ENCODE assay signal across 8 mouse cellular contexts in the genomic region with DNA sequence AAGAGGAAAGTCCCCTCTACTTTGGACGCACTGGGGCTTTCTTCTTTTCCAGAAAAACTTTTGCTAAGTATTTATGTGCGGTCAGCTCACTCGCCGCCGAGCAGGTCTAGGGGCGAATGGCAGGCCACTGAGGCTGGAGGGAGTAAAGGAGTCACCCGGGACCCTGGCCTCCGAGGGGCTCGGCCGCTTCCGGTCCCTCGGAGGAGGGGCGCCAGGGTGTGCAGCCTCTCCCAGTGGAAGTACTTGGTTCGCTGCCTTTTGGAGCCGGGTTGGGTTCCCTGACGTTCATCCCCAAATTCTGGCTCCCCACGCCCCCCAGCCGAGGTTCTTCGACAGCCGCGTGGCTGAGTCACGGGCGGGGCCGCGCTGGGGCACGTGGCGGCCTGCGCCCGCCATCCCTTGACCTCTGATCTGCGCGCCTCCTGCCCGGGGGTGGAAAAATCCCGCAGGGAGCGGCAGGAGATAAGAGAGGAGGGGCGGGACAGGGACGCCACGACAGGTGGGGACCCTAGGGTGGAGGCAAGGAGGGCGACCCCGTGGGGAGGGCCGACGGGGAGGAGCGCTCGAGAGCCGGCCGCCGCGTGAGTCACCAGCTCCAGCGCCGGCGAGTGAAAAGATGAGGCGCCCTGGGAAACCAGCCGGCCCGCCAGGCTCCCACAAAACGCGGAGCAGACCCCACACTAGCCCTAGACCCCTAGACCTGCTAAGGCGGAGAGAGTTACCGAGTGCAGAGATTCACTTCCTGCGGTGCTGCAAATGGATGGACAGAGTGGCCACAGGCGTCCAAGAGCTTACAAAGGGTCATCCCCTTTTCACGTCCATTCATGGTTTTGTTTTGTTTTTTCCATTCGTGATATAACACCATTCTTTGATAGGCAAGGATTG. TPM values are rescaled to one million over a fixed set of nuclear protein-coding genes. Genes with fewer than 3 reads are reported as not detected.
A peak's percentile ranks its signal among the peaks of the same experiment; 100 is the strongest.
DNase-seq lines count a peak whose midpoint lies in the region; ATAC-seq and TF ChIP-seq lines count a peak whose summit lies in the region.

No protein-coding gene starts in this region.

- no peaks in the 10 kb centered on the region for H3K9me3 ChIP-seq in embryonic facial prominence, embryonic 14.5 days (ENCODE audit: control insufficient read depth, low read length)
- H3K9me3 ChIP-seq in heart, embryonic 15.5 days (replicated peaks), result no peaks in the 10 kb centered on the region
- no peaks in the 10 kb centered on the region for H3K9me3 ChIP-seq in stomach, postnatal 0 days (ENCODE audit: control insufficient read depth, low read length)

- DNase-seq in 3134 (ENCODE audit: extremely low read depth, insufficient read length, low spot score) (peak; percentile 87), WW6 (ENCODE audit: low read depth, low spot score) (peak; percentile 57)
- peak; percentile 83 for DNase-seq in embryonic facial prominence, embryonic 14.5 days (ENCODE audit: low spot score)
- peak; percentile 67 for DNase-seq in kidney, postnatal 14 days
- peak; percentile 79 for DNase-seq in stomach, postnatal 0 days (ENCODE audit: low spot score)
- DNase-seq in right cerebral cortex, adult 2 months (ENCODE audit: low spot score in 2 of 2), result no peak

- H3K4me1 ChIP-seq in embryonic facial prominence, embryonic 14.5 days (ENCODE audit: control insufficient read depth, insufficient read depth, low read length), result peaks cover 39% of the 10 kb centered on the region
- peaks cover 66% of the 10 kb centered on the region for H3K4me1 ChIP-seq in heart, embryonic 15.5 days (replicated peaks)
- H3K4me1 ChIP-seq in stomach, postnatal 0 days (replicated peaks; ENCODE audit: control insufficient read depth, insufficient read depth), result peaks cover 5% of the 10 kb centered on the region; the same call in 1 of the 2 replicates

- H3K4me2 ChIP-seq in embryonic facial prominence, embryonic 14.5 days (ENCODE audit: low read depth, low read length), result peak overlapping the region; percentile 98
- H3K4me2 ChIP-seq in heart, embryonic 15.5 days, result peak overlapping the region; percentile 93
- peak overlapping the region; percentile 90 for H3K4me2 ChIP-seq in stomach, postnatal 0 days (replicated peaks; ENCODE audit: low read depth)

- no peaks in the 10 kb centered on the region for H3K27me3 ChIP-seq in embryonic facial prominence, embryonic 14.5 days (replicated peaks; ENCODE audit: control insufficient read depth, insufficient read depth, low read length)
- H3K27me3 ChIP-seq in heart, embryonic 15.5 days, result no peaks in the 10 kb centered on the region
- H3K27me3 ChIP-seq in stomach, postnatal 0 days (ENCODE audit: control insufficient read depth, insufficient read depth, low read length), result no peaks in the 10 kb centered on the region

- peak overlapping the region; percentile 64 for H3K4me3 ChIP-seq in embryonic facial prominence, embryonic 14.5 days (ENCODE audit: low read depth, low read length)
- H3K4me3 ChIP-seq in heart, embryonic 15.5 days, result peak overlapping the region; percentile 98
- H3K4me3 ChIP-seq in stomach, postnatal 0 days (ENCODE audit: low read depth, low read length), result peak overlapping the region; percentile 100

- peak overlapping the region; percentile 92 for H3K9ac ChIP-seq in embryonic facial prominence, embryonic 14.5 days (ENCODE audit: low read depth, low read length)
- peak overlapping the region; percentile 100 for H3K9ac ChIP-seq in heart, embryonic 15.5 days
- peak overlapping the region; percentile 67 for H3K9ac ChIP-seq in stomach, postnatal 0 days (ENCODE audit: low read length)

- WGBS in embryonic facial prominence, embryonic 14.5 days, result under 1% methylated on average over 57 of the region's 61 CpGs
- WGBS in heart, embryonic 15.5 days, result under 1% methylated on average over 59 of the region's 61 CpGs
- under 1% methylated on average over 60 of the region's 61 CpGs for WGBS in stomach, postnatal 0 days

- peaks cover 31% of the 10 kb centered on the region for H3K36me3 ChIP-seq in embryonic facial prominence, embryonic 14.5 days (ENCODE audit: control insufficient read depth, insufficient read depth, low read length)
- peaks cover 27% of the 10 kb centered on the region for H3K36me3 ChIP-seq in heart, embryonic 15.5 days
- peaks cover 3% of the 10 kb centered on the region; the same call in 1 of the 2 replicates for H3K36me3 ChIP-seq in stomach, postnatal 0 days (ENCODE audit: control insufficient read depth, insufficient read depth, low read length)

- ATAC-seq in embryonic facial prominence, embryonic 14.5 days (ENCODE audit: low read depth), result peak; percentile 47
- ATAC-seq in heart, embryonic 15.5 days (replicated peaks; ENCODE audit: insufficient number of reproducible peaks, insufficient read depth, low FRiP score, low read depth), result peak; percentile 5; the same call in 1 of the 2 replicates
- ATAC-seq in megakaryocyte progenitor cell, adult 5-6 weeks (replicated peaks; ENCODE audit: poor library complexity), result 0 out of 2 replicates have a peak, but pooled peaks have one; percentile 6
- peak; percentile 17 for ATAC-seq in stomach, postnatal 0 days (ENCODE audit: low FRiP score, low TSS enrichment)

- no peak for TF ChIP-seq EP300 in stomach, postnatal 0 days (optimal IDR thresholded peaks at IDR 0.05)

- 0 out of 2 replicates have a peak, but pooled peaks have one; percentile 4 for TF ChIP-seq CTCF in stomach, postnatal 0 days (IDR thresholded peaks at IDR 0.05; ENCODE audit: low read depth)

- H3K27ac ChIP-seq in embryonic facial prominence, embryonic 14.5 days (replicated peaks; ENCODE audit: low read depth, low read length), result peak overlapping the region; percentile 90
- H3K27ac ChIP-seq in heart, embryonic 15.5 days, result peak overlapping the region; percentile 99
- peak overlapping the region; percentile 100 for H3K27ac ChIP-seq in stomach, postnatal 0 days (replicated peaks)

RNA-seq across cellular contexts. Expression of gene Eno3, which starts 1.2 kb away (rescaled TPM):
- 165 and 289 TPM in 2 replicates for polyA plus RNA-seq in embryonic facial prominence, embryonic 14.5 days (2014; fragmentation: Nextera tagmentation; extraction: Ambion mirVana)
- polyA plus RNA-seq in heart, embryonic 15.5 days (2015; fragmentation: Nextera tagmentation; extraction: Ambion mirVana), result 389 and 492 TPM in 2 replicates
- total RNA-seq in megakaryocyte progenitor cell, adult 5-6 weeks (2015), result 4.1 and 6.2 TPM in 2 replicates
- 7.2 and 9.5 TPM in 2 replicates for total RNA-seq in megakaryocyte progenitor cell, adult 5-6 weeks (2017)
- polyA plus RNA-seq in stomach, postnatal 0 days (2015; fragmentation: Nextera tagmentation; extraction: Ambion mirVana), result 9.6 and 10.8 TPM in 2 replicates

RNA-seq across cellular contexts. Expression of gene Pfn1, which starts 1.4 kb away (rescaled TPM):
- 1,605 and 1,712 TPM in 2 replicates for polyA plus RNA-seq in embryonic facial prominence, embryonic 14.5 days (2014; fragmentation: Nextera tagmentation; extraction: Ambion mirVana)
- 1,318 and 1,359 TPM in 2 replicates for polyA plus RNA-seq in heart, embryonic 15.5 days (2015; fragmentation: Nextera tagmentation; extraction: Ambion mirVana)
- 1,057 and 1,218 TPM in 2 replicates for total RNA-seq in megakaryocyte progenitor cell, adult 5-6 weeks (2015)
- total RNA-seq in megakaryocyte progenitor cell, adult 5-6 weeks (2017), result 491 and 574 TPM in 2 replicates
- 1,446 and 1,550 TPM in 2 replicates for polyA plus RNA-seq in stomach, postnatal 0 days (2015; fragmentation: Nextera tagmentation; extraction: Ambion mirVana)

RNA-seq across cellular contexts. Expression of gene Slc25a11, which starts 8.5 kb away (rescaled TPM):
- 147 and 165 TPM in 2 replicates for polyA plus RNA-seq in embryonic facial prominence, embryonic 14.5 days (2014; fragmentation: Nextera tagmentation; extraction: Ambion mirVana)
- 279 TPM in 2 replicates for polyA plus RNA-seq in heart, embryonic 15.5 days (2015; fragmentation: Nextera tagmentation; extraction: Ambion mirVana)
- 59.5 and 73.9 TPM in 2 replicates for total RNA-seq in megakaryocyte progenitor cell, adult 5-6 weeks (2015)
- total RNA-seq in megakaryocyte progenitor cell, adult 5-6 weeks (2017), result 46.6 and 52.7 TPM in 2 replicates
- polyA plus RNA-seq in stomach, postnatal 0 days (2015; fragmentation: Nextera tagmentation; extraction: Ambion mirVana), result 120 and 121 TPM in 2 replicates

RNA-seq across cellular contexts. Expression of gene Rnf167, which starts 8.8 kb away (rescaled TPM):
- 100 and 105 TPM in 2 replicates for polyA plus RNA-seq in embryonic facial prominence, embryonic 14.5 days (2014; fragmentation: Nextera tagmentation; extraction: Ambion mirVana)
- 75.1 and 81.2 TPM in 2 replicates for polyA plus RNA-seq in heart, embryonic 15.5 days (2015; fragmentation: Nextera tagmentation; extraction: Ambion mirVana)
- 39.3 and 44.8 TPM in 2 replicates for total RNA-seq in megakaryocyte progenitor cell, adult 5-6 weeks (2015)
- total RNA-seq in megakaryocyte progenitor cell, adult 5-6 weeks (2017), result 30.7 and 37.4 TPM in 2 replicates
- polyA plus RNA-seq in stomach, postnatal 0 days (2015; fragmentation: Nextera tagmentation; extraction: Ambion mirVana), result 62.8 and 70.5 TPM in 2 replicates

RNA-seq across cellular contexts. Expression of gene Spag7, which starts 13.4 kb away (rescaled TPM):
- 88.9 and 97.1 TPM in 2 replicates for polyA plus RNA-seq in embryonic facial prominence, embryonic 14.5 days (2014; fragmentation: Nextera tagmentation; extraction: Ambion mirVana)
- 168 and 186 TPM in 2 replicates for polyA plus RNA-seq in heart, embryonic 15.5 days (2015; fragmentation: Nextera tagmentation; extraction: Ambion mirVana)
- 102 and 109 TPM in 2 replicates for total RNA-seq in megakaryocyte progenitor cell, adult 5-6 weeks (2015)
- total RNA-seq in megakaryocyte progenitor cell, adult 5-6 weeks (2017), result 68.6 and 71.8 TPM in 2 replicates
- 77.7 and 79.4 TPM in 2 replicates for polyA plus RNA-seq in stomach, postnatal 0 days (2015; fragmentation: Nextera tagmentation; extraction: Ambion mirVana)

Comparison
In these comparisons a context has a peak if more than half of its experiments do, and no peak if none do; other contexts are left out.
1. DNase-seq: peak in 3134 (single experiment), WW6 (single experiment), embryonic facial prominence, embryonic 14.5 days (single experiment), kidney, postnatal 14 days (single experiment) and stomach, postnatal 0 days (single experiment); none in right cerebral cortex, adult 2 months (0 of 2).
2. RNA of gene Eno3, which starts 1.2 kb away (polyA plus RNA-seq): 389 to 492 TPM in heart, embryonic 15.5 days and 165 to 289 TPM in embryonic facial prominence, embryonic 14.5 days; 9.6 to 10.8 TPM in stomach, postnatal 0 days; every median in the first group is over 10 times any median in the second.
3. Peak in every context shown above with its lines, with median percentiles within 50 percentile points of each other: ATAC-seq, H3K27ac ChIP-seq, H3K4me2 ChIP-seq, H3K4me3 ChIP-seq and H3K9ac ChIP-seq.